Mouse (Mus musculus) frontal cortex, adult (tissue): ENCODE measurements around the gene Gnat2.

ENCODE experiments used
- ATAC-seq: cut with Nextera tagmentation; 2 replicates; pipeline ENCODE4 v1.9.2; 2017; ENCODE audit warnings: mild to moderate bottlenecking, moderate library complexity, mixed read lengths; ENCODE audit not compliant: low TSS enrichment

Gnat2 gene

GRCm38 (mm10) chr3:108084767-108085270 is 7.8 kb upstream of the Gnat2 start:
- peak; percentile 20; the same call in 1 of the 2 replicates for ATAC-seq

DNA sequence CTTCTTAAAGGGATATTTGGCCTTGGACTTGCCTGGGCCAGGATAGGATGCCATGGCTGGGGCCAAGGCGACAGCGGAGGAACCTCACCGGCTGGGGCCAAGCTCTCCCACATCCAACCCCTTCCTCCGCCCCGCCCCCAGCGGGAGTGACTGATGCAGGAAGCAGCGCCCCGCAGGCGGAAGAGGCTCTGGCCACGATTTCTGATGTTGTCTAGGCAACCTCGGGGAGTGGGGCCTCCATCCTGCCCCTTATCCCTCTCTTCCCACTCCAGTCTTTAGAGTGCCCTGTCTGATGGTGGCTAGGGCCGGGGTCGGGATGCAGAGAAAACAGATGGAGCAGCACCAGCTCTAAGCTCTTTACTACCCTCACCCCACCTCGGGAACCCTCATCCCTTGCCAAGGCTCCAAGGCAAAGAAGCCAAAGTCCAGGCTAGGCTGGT is 7.3 kb upstream of the Gnat2 start:
- ATAC-seq, result peak; percentile 82

DNA sequence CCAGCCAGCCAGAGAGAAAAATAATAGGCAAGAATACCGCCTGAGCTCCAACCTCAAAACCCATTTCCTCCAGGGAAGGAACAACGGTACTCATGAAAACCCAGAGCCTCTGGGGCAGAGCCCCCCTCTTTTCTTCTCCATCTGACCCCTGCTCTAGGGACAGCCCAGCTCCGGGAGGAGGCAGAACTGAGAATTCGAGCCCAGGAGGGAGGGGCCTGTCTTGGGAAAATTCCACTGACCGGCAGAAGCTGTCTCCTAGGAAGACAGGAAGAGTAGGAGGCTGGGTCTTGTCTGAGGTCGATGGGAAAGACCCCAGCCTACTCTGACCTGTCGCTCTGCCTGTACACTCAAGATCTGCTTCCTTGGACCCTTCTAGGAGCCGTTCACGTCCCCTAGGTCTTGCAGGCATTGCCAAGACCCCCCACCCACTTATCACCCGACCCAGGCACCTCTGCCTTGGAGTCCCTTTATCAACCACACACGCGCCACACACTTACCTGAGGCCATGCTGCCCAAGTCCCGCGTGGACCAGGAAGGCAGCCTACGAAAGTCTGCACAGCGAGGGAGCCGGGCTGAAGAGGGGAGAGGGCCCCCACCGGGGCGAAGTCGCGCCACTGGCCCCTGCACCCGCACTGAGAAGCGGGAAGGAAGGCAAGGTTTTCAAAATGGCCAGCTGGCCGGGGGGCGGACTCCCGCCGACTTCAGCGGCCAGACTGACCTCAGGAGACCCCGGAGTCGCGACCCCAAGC is 6.7 kb upstream of the Gnat2 start:
- peak; percentile 17 for ATAC-seq

DNA sequence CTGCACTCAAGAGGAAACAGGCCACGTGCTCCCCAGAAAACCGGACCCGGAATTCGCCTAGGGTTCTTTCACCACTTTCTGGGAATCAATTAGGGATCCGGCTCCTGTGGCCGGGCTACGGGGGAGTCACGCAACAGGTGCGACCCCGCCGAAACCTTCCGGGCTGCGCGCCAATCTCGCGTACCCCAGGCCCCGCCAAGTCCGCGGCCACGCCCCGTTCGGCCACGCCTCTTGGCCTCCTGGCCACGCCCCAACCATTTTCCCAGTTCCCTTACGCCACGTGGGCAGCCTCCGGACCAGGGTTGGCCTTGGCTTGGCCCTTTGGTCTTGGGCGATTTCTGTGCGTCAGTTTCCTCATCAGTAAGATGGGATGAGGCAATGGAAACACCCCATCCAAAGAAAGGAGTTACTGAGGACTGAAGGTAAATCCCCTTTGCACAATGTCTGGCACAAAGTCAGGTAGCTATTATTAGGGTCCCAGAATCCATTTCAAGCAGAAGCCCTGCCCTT is 6.1 kb upstream of the Gnat2 start, which contains the start of gene Ampd2:
Ampd2 (minus strand) TSS at position 182 of the 510 bp plus-strand sequence.
- no peak for ATAC-seq

DNA sequence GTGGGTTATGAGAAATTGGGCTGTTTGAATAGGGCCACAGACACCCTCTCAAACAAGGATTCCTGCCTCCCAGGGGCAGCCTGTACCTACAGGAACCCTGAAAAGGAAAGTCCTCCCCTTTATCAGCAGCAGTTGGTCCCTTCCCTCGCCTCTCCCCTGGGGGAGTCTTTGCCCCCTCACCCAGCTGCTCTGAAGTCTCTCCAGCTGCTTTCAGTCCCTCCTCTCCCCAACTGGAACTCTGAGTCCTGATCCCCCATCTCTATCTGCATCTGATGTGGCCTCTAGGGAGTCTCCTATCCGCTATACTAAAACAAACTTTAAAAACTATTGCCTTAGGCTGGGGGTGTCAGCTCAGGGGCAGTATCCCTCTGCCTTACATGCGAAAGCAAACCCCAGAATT is 5.3 kb upstream of the Gnat2 start:
- no peak for ATAC-seq

- no peak for ATAC-seq
These were observed 3.7 kb upstream of the Gnat2 start for GRCm38 (mm10) chr3:108088842-108089380.

DNA sequence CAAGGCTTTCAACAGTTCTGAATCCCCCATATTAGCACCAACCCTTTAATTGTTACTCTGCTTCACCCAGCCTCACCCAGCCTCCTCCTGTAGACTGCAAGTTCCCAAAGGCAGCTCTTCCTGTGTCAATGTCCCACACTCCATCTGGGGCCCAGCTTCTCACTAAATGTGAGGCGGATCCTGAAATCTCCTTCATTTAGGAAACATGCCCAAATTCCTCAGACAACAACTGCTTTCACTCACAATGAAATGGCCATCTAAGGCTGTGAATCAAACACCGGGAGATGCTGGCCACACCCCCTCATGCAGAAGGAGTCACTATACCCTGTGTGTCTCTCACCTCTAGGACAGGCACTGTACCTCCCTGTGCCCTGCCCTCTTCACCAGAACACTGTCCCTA is 2.7 kb upstream of the Gnat2 start:
- 0 out of 2 replicates have a peak, but pooled peaks have one; percentile 21 for ATAC-seq

- ATAC-seq, result no peak
These were observed 2.0 kb upstream of the Gnat2 start for GRCm38 (mm10) chr3:108090561-108090960.

DNA sequence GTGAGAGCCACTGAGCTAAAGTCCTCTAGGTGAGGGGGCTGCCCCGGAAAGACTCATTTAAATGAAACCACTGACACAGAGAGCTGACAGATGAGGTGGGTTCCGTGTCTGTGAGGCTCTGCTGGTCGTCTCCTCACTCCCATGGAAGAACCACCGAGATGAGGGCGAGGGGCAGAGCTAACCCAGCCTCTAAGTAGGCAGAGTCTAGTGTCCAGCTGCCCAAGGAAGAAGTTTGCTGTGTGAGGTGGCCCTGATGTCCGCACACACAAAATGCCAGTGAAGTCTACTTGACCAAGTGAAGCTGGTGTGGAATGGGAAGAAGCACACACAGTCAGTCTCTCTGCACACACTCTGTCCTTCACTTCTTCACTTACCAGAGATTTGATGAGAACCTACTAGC is 559 bp upstream of the Gnat2 start:
- ATAC-seq, result no peak

- ATAC-seq, result no peak
These were observed 717 bp downstream of the Gnat2 start for GRCm38 (mm10) chr3:108093306-108093705.

DNA sequence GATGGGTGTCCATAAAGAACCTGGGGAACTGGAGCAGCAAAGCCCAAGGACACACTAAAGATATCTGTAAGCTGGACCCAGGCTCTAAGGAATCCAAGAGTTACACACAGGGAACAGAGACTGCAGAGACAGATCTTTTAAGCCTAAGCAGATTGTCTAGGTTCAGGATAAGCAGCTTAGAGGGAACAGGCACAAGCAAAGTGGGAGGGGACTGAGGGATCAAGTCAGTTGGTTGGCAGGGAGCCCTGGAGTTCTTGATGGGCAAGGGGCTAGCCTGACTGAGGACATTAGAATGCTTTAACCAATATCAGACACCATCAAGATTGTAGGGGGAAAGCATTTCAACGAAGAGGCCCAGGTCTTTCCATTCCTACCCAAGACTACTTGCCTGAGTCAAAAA is 1.6 kb downstream of the Gnat2 start:
- no peak for ATAC-seq

DNA sequence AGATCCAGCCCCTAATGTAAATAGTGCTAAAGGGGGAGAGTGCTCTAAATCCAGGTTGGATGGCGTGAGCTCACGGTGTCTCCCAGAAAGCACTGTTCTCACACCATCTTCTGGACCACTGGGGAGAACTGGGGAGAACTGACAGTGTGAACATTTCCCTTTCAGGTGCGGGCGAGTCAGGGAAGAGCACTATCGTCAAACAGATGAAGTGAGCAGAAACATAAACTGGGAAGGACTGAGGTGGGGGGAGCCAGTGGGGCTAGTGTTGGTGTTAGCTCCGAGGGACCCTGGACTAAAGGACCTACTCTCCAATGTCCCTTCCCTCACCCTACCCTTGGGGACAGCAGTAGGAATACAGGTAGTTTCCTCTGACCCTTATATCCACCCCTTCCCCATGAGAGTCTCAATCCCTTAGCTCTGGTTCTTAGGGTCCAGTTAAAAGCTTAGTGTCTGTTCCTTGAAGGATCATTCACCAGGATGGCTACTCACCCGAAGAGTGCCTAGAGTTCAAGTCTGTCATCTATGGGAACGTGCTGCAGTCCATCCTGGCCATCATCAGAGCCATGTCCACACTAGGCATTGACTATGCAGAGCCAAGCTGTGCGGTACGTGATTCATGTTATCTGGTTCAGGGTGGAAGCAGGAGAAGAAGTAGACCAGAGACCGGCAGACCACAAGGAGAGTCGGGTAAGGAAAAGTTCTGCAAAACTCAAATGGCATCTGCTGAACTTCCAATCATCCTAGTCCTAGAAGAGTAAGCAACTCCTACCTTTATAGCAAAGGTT is 2.6 kb downstream of the Gnat2 start:
- ATAC-seq, result no peak

DNA sequence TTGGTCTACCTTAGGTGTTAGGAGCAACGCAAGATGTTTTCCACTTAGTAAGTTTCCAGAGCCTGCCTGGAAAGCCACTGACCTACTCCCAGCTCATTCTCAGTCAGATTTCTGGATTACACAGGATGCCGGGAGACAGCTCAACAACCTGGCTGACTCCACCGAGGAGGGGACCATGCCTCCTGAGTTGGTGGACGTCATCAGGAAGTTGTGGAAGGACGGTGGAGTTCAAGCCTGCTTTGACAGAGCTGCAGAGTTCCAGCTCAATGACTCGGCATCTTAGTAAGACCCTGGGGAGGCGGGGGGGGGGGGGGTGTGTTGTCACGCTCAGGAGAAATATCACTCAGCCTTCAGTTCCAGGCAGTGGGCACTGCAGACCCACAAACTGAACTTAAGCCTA is 3.6 kb downstream of the Gnat2 start:
- ATAC-seq, result no peak

GRCm38 (mm10) chr3:108096726-108097125 is 4.1 kb downstream of the Gnat2 start:
- ATAC-seq, result no peak

DNA sequence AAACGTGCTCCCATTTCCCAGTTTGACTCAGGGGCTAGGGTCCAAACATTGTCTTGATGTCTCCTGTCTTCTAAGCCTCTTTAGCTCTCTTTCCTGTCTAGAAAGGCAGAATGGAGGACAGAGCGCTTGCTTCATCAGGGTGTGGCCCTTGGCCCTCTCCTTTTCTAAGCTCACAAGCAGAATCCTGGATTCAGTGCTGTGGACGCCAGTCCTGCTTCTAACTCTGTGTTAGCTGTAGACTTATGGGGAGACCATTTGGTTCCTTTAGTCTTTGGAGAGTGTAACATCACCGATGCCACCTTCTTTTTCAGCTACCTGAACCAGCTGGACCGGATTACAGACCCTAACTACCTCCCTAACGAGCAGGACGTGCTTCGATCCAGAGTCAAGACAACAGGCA is 5.1 kb downstream of the Gnat2 start:
- no peak for ATAC-seq

DNA sequence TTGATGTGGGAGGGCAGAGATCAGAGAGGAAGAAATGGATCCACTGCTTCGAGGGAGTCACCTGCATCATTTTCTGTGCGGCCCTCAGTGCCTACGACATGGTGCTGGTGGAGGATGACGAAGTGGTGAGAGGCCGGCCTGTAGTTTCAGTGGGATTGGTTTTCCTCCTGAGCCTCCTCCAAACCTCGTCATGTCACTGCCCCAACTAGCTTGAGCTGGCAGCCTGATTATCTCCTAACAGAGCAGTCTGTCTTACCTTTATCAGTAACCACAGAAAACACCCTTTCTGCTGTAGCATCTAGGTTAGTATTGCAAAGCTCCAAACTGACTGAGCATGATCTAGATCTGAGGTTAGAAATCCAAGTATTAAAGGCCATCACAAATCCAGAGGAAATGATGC is 5.7 kb downstream of the Gnat2 start:
- ATAC-seq, result no peak

DNA sequence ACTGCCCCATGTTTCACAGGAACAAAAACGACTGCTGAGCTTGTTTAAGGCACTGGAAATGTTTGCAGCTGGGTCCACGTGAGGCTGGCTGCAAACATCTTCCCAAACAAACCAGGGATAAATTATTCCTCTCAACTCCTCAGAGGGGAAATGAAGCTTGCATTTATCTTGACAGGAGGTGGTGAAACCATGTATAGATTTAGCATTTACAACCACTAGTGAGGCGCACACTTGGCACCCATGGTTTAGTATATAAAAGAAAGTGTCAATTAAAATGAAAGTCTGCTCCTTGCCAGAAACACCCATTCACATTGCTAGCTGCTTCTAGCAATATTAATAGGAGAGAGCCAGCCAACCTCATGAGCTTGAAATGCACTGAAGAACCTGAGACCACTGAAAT is 9.0 kb downstream of the Gnat2 start:
- ATAC-seq, result peak; percentile 51; the same call in 1 of the 2 replicates

- ATAC-seq, result no peak
These were observed 9.5 kb downstream of the Gnat2 start for GRCm38 (mm10) chr3:108102075-108102474.

DNA sequence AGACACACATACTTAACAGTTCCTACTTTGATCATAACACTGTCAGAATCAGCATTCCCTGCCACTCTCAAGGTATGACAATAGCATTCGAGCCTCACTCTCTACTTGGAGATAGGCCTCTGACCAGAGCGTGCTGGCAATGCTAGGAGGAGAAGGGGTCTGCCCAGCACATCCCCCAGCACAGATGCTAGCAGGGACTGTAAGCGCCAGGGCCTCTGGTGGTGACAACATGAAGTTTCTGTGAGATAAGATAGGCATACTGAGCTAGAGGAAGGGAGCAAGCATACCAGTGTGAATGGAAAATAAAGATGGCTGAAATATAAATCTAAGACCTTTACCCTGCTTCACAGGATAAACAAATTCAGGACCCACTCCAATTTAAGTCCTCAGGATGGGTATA is 12.7 kb downstream of the Gnat2 start:
- ATAC-seq, result no peak

GRCm38 (mm10) chr3:108111320-108111719 is 18.7 kb downstream of the Gnat2 start:
- no peak for ATAC-seq

GRCm38 (mm10) chr3:108112246-108112645 is 19.7 kb downstream of the Gnat2 start:
- no peak for ATAC-seq

DNA sequence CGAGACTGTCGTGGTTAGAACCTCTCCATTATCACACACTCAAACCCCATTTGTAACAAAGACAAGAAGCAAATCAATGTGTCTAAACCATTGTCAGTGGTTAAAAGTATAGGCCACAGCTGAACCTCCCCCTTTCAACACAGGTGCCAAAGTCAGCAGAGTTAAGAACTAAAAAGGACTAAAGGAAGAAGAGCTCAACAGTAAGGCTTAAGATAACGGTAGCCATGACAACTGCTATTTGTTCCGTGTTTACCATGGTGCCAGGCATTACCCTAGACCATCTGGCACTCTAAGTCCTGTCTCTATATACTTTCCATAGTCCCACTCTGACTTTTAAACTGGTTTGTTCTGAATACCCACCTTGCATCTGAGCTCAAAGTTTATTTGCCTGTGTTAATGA is 20.1 kb downstream of the Gnat2 start:
- ATAC-seq, result no peak
